ENCODE assay signal across 8 mouse cellular contexts in genomic region chr17:24672141-24672540, GRCm38 (mm10). TPM values are rescaled to one million over a fixed set of nuclear protein-coding genes. Genes with fewer than 3 reads are reported as not detected.
A peak's percentile ranks its signal among the peaks of the same experiment; 100 is the strongest.
DNase-seq lines count a peak whose midpoint lies in the region; ATAC-seq lines count a peak whose summit lies in the region.

No protein-coding gene starts in this region.

- H3K9me3 ChIP-seq in forebrain, embryonic 14.5 days (replicated peaks; ENCODE audit: control insufficient read depth, low read length) = no peaks in the 10 kb centered on the region

- WGBS in forebrain, embryonic 14.5 days = 38% methylated on average over 5 of the region's 5 CpGs

- no peak for ATAC-seq in forebrain, embryonic 14.5 days

- H3K4me3 ChIP-seq in forebrain, embryonic 14.5 days (ENCODE audit: low read depth, low read length) = no peak overlapping the region

- peaks cover 18% of the 10 kb centered on the region for H3K4me1 ChIP-seq in forebrain, embryonic 14.5 days (ENCODE audit: control insufficient read depth, insufficient read depth, low read length)

- no peak overlapping the region for H3K27ac ChIP-seq in forebrain, embryonic 14.5 days (ENCODE audit: low read depth, low read length)

- peak overlapping the region; percentile 18; the same call in 1 of the 2 replicates for H3K9ac ChIP-seq in forebrain, embryonic 14.5 days (ENCODE audit: low read length)

- DNase-seq in spleen, postnatal 36 days (ENCODE audit: low spot score in 2 of 2) = peak; percentile 36 to 38
- DNase-seq in spleen, postnatal 10 days (ENCODE audit: low spot score in 2 of 2) = no peak
- no peak for DNase-seq in forebrain, embryonic 14.5 days (ENCODE audit: low spot score)
- DNase-seq in kidney, adult 9 months = peak; percentile 70
- peak; percentile 87 for DNase-seq in lung, postnatal 10 days
- DNase-seq in left cerebral cortex, postnatal 25 days (ENCODE audit: low spot score in 2 of 2) = no peak
- DNase-seq in spleen, adult 18-20 months = no peak
- no peak for DNase-seq in frontal cortex, adult 2 months (ENCODE audit: extremely low spot score in 1 of 2, low spot score in 1 of 2)

- no peaks in the 10 kb centered on the region for H3K27me3 ChIP-seq in forebrain, embryonic 14.5 days (replicated peaks; ENCODE audit: control insufficient read depth, insufficient read depth, low read length)

- intact Hi-C loops in left cerebral cortex, postnatal 25 days (cut with DNase I) = no loop called here

- H3K4me2 ChIP-seq in forebrain, embryonic 14.5 days (ENCODE audit: low read length) = no peak overlapping the region

- H3K36me3 ChIP-seq in forebrain, embryonic 14.5 days (ENCODE audit: control insufficient read depth, insufficient read depth, low read length) = peaks cover 6% of the 10 kb centered on the region

RNA-seq across cellular contexts. Expression of gene Zfp598, which starts 2.7 kb away (rescaled TPM):
- 14.9 and 19.7 TPM in 2 replicates for polyA plus RNA-seq in forebrain, embryonic 14.5 days (2014; fragmentation: Nextera tagmentation; extraction: Ambion mirVana)
- total RNA-seq in left cerebral cortex, postnatal 25 days (2021) = 10 to 100 TPM; 38.5 to 39.3 TPM
- polyA plus RNA-seq in frontal cortex, adult 2 months (2012; rRNA removed) = 53.8 and 59.4 TPM in 2 replicates

RNA-seq across cellular contexts. Expression of gene Npw, which starts 13.9 kb away (rescaled TPM):
- not detected in 2 replicates for polyA plus RNA-seq in forebrain, embryonic 14.5 days (2014; fragmentation: Nextera tagmentation; extraction: Ambion mirVana)
- total RNA-seq in left cerebral cortex, postnatal 25 days (2021) = 1 to 10 TPM in 1 of 2 experiments, not detected in 1; 1.2 TPM
- polyA plus RNA-seq in frontal cortex, adult 2 months (2012; rRNA removed) = 0.65 TPM in 1 of 2 replicates, not detected in the other

RNA-seq across cellular contexts. Expression of gene Syngr3, which starts 17.6 kb away (rescaled TPM):
- 105 and 136 TPM in 2 replicates for polyA plus RNA-seq in forebrain, embryonic 14.5 days (2014; fragmentation: Nextera tagmentation; extraction: Ambion mirVana)
- total RNA-seq in left cerebral cortex, postnatal 25 days (2021) = 100 to 1,000 TPM; 203 to 214 TPM
- polyA plus RNA-seq in frontal cortex, adult 2 months (2012; rRNA removed) = 170 and 183 TPM in 2 replicates

RNA-seq across cellular contexts. Expression of gene Slc9a3r2, which starts 22.0 kb away (rescaled TPM):
- 22.4 and 31.3 TPM in 2 replicates for polyA plus RNA-seq in forebrain, embryonic 14.5 days (2014; fragmentation: Nextera tagmentation; extraction: Ambion mirVana)
- total RNA-seq in left cerebral cortex, postnatal 25 days (2021) = 10 to 100 TPM; 48.0 to 49.9 TPM
- polyA plus RNA-seq in frontal cortex, adult 2 months (2012; rRNA removed) = 80.5 and 83.9 TPM in 2 replicates

RNA-seq across cellular contexts. Expression of gene Gfer, which starts 23.8 kb away (rescaled TPM):
- 36.5 and 37.7 TPM in 2 replicates for polyA plus RNA-seq in forebrain, embryonic 14.5 days (2014; fragmentation: Nextera tagmentation; extraction: Ambion mirVana)
- total RNA-seq in left cerebral cortex, postnatal 25 days (2021) = 10 to 100 TPM; 19.9 to 20.2 TPM
- 22.6 and 24.1 TPM in 2 replicates for polyA plus RNA-seq in frontal cortex, adult 2 months (2012; rRNA removed)

Comparison
In these comparisons a context has a peak if more than half of its experiments do, and no peak if none do; other contexts are left out.
1. DNase-seq: peak in spleen, postnatal 36 days (2 of 2), kidney, adult 9 months (single experiment) and lung, postnatal 10 days (single experiment); none in spleen, postnatal 10 days (0 of 2), forebrain, embryonic 14.5 days (single experiment), left cerebral cortex, postnatal 25 days (0 of 2), spleen, adult 18-20 months (0 of 2) and frontal cortex, adult 2 months (0 of 2).